Mouse (Mus musculus) neural tube, embryonic 14.5 days (tissue): Measurements from ENCODE around the gene Olfr1225. TPM values are rescaled to one million over a fixed set of nuclear protein-coding genes. Genes with fewer than 3 reads are reported as not detected.
"Not testable (repeated sequence)": the region's sequence is repeated elsewhere in the genome, so short reads cannot be mapped to it uniquely, and the experiment has no call there.

ENCODE experiments used
- ATAC-seq: fragments of 200-750 bp; cut with Nextera tagmentation; 2 replicates; pipeline ENCODE4 v1.8.0; 2017; ENCODE audit warnings: low read depth, mild to moderate bottlenecking, moderate TSS enrichment, moderate library complexity
- H3K27ac ChIP-seq: fragments of 300-500 bp; sonication (generic); 2 replicates; pipeline ENCODE4 v1.5.1; 2014; ENCODE audit warnings: low read depth, mild to moderate bottlenecking, control low read depth, low read length, moderate library complexity, mixed read lengths
- H3K27me3 ChIP-seq: fragments of 300-500 bp; sonication (generic); 2 replicates; pipeline ENCODE4 v1.6.1; 2014; ENCODE audit warnings: low read length; ENCODE audit not compliant: control insufficient read depth, insufficient read depth
- H3K36me3 ChIP-seq: fragments of 300-500 bp; sonication (generic); 2 replicates; pipeline ENCODE4 v1.6.1; 2014; ENCODE audit warnings: low read length, mixed read lengths; ENCODE audit not compliant: control insufficient read depth, insufficient read depth
- H3K4me1 ChIP-seq: fragments of 300-500 bp; sonication (generic); 2 replicates; pipeline ENCODE4 v1.6.1; 2014; ENCODE audit warnings: low read length; ENCODE audit not compliant: control insufficient read depth, insufficient read depth
- H3K4me2 ChIP-seq: fragments of 300-500 bp; sonication (generic); 2 replicates; pipeline ENCODE4 v1.6.1; 2014; ENCODE audit warnings: mild to moderate bottlenecking, low read depth, low read length, control low read depth
- H3K4me3 ChIP-seq: fragments of 300-500 bp; sonication (generic); 2 replicates; pipeline ENCODE4 v1.5.1; 2014; ENCODE audit warnings: low read depth, low read length, control low read depth, mixed read lengths
- H3K9ac ChIP-seq: fragments of 300-500 bp; sonication (generic); replicated peaks from 2 replicates; pipeline ENCODE4 v1.6.1; 2014; ENCODE audit warnings: low read depth, mild to moderate bottlenecking, control low read depth, low read length, mixed read lengths
- H3K9me3 ChIP-seq: fragments of 300-500 bp; sonication (generic); 2 replicates; pipeline ENCODE4 v1.6.1; 2016; ENCODE audit warnings: low read length; ENCODE audit not compliant: control insufficient read depth
- WGBS: fragments of 180-500 bp; shearing (Covaris S2); extraction: QIAGEN DNeasy Blood & Tissue Kit; methylation state at CpG from one replicate; pipeline ENCODE4 v1.1.7; 2014; 5-methylcytosine and 5-hydroxymethylcytosine counted together
- polyA plus RNA-seq: library from polyadenylated mRNA; unstranded; fragments of >200 nt; fragmentation: Nextera tagmentation; extraction: Ambion mirVana; gene quantifications from 2 replicates; pipeline ENCODE4 v1.2.1, GENCODE M21; 2014

Olfr1225 gene
- polyA plus RNA-seq, result not detected in 2 replicates

GRCm38 (mm10) chr2:89174569-89174968 lies at the start of gene Olfr1225:
TSS of gene Olfr1225 (minus strand) at chr2:89174669.
- Histone ChIP-seq H3K9me3 (no peaks in the 10 kb centered on the region), H3K36me3 (no peaks in the 10 kb centered on the region), H3K4me2 (no peak within 1 kb of the TSS), H3K9ac (no peak within 1 kb of the TSS), H3K27ac (no peak within 1 kb of the TSS), H3K27me3 (no peaks in the 10 kb centered on the region), H3K4me1 (no peaks in the 10 kb centered on the region), H3K4me3 (no peak within 1 kb of the TSS)
- 91% methylated on average over 1 of the region's 1 CpGs for WGBS
- ATAC-seq, result no peak

- Histone ChIP-seq H3K9ac (no peak within 1 kb of the TSS), H3K4me1 (no peaks in the 10 kb centered on the region), H3K27ac (no peak within 1 kb of the TSS), H3K9me3 (no peaks in the 10 kb centered on the region), H3K27me3 (no peaks in the 10 kb centered on the region), H3K36me3 (no peaks in the 10 kb centered on the region), H3K4me2 (no peak within 1 kb of the TSS), H3K4me3 (no peak within 1 kb of the TSS)
- 64% methylated on average over 2 of the region's 2 CpGs for WGBS
- ATAC-seq, result no peak
Observed at GRCm38 (mm10) chr2:89199948-89200347, 25.5 kb upstream of the Olfr1225 start, which contains the start of gene Olfr1226. TSS of gene Olfr1226 (minus strand) at chr2:89200048.

GRCm38 (mm10) chr2:89196325-89196982 lies 22.0 kb upstream of the Olfr1225 start:
- no peak overlapping the region for H3K4me3 ChIP-seq
- ATAC-seq, result no peak
- H3K27me3 ChIP-seq, result no peaks in the 10 kb centered on the region
- H3K4me2 ChIP-seq, result no peak overlapping the region
- no peaks in the 10 kb centered on the region for H3K36me3 ChIP-seq
- WGBS, result 91% methylated on average over 3 of the region's 3 CpGs
- no peak overlapping the region for H3K27ac ChIP-seq
- H3K9me3 ChIP-seq, result no peaks in the 10 kb centered on the region
- no peak overlapping the region for H3K9ac ChIP-seq
- no peaks in the 10 kb centered on the region for H3K4me1 ChIP-seq

- H3K9ac ChIP-seq, H3K4me1 ChIP-seq, H3K9me3 ChIP-seq, H3K4me3 ChIP-seq, H3K27ac ChIP-seq, ATAC-seq, H3K4me2 ChIP-seq, H3K36me3 ChIP-seq, H3K27me3 ChIP-seq: not testable (repeated sequence)
- 93% methylated on average over 4 of the region's 4 CpGs for WGBS
Observed at GRCm38 (mm10) chr2:89164711-89165110, 9.8 kb downstream of the Olfr1225 start.

- not testable (repeated sequence) for H3K9ac ChIP-seq, H3K4me2 ChIP-seq, H3K27ac ChIP-seq, H3K4me1 ChIP-seq, H3K9me3 ChIP-seq, H3K36me3 ChIP-seq, H3K4me3 ChIP-seq, ATAC-seq, H3K27me3 ChIP-seq
- WGBS, result 94% methylated on average over 8 of the region's 8 CpGs
Observed at GRCm38 (mm10) chr2:89163991-89164390, 10.5 kb downstream of the Olfr1225 start, which contains the start of gene Olfr1224-ps1. TSS of gene Olfr1224-ps1 (minus strand) at chr2:89164091.

GRCm38 (mm10) chr2:89151460-89151859 lies 23.0 kb downstream of the Olfr1225 start, which contains the start of gene Olfr1223:
TSS of gene Olfr1223 (minus strand) at chr2:89151560.
- no peaks in the 10 kb centered on the region for H3K27me3 ChIP-seq
- H3K4me3 ChIP-seq, result no peak within 1 kb of the TSS
- H3K4me1 ChIP-seq, result no peaks in the 10 kb centered on the region
- no peak for ATAC-seq
- WGBS, result 74% methylated on average over 1 of the region's 1 CpGs
- H3K4me2 ChIP-seq, result no peak within 1 kb of the TSS
- H3K27ac ChIP-seq, result no peak within 1 kb of the TSS
- H3K36me3 ChIP-seq, result no peaks in the 10 kb centered on the region
- H3K9me3 ChIP-seq, result no peaks in the 10 kb centered on the region
- H3K9ac ChIP-seq, result no peak within 1 kb of the TSS

GRCm38 (mm10) chr2:89132954-89133353 lies 41.5 kb downstream of the Olfr1225 start, which contains the start of gene Olfr1222:
TSS of gene Olfr1222 (minus strand) at chr2:89133054.
- H3K4me1 ChIP-seq, result no peaks in the 10 kb centered on the region
- H3K27ac ChIP-seq, result no peak within 1 kb of the TSS
- no peak within 1 kb of the TSS for H3K4me3 ChIP-seq
- no peaks in the 10 kb centered on the region for H3K9me3 ChIP-seq
- 82% methylated on average over 3 of the region's 3 CpGs for WGBS
- H3K36me3 ChIP-seq, result no peaks in the 10 kb centered on the region
- ATAC-seq, result no peak
- H3K4me2 ChIP-seq, result no peak within 1 kb of the TSS
- H3K9ac ChIP-seq, result no peak within 1 kb of the TSS
- H3K27me3 ChIP-seq, result no peaks in the 10 kb centered on the region

Other genes starting within 250 kb of the Olfr1225 start
- not detected in 2 replicates for gene Olfr1211, start 236.6 kb downstream of the Olfr1225 start, polyA plus RNA-seq
- not detected in 2 replicates for gene Olfr1212, start 220.7 kb downstream of the Olfr1225 start, polyA plus RNA-seq
- not detected in 2 replicates for gene Gm13762, start 194.4 kb downstream of the Olfr1225 start, polyA plus RNA-seq
- gene Olfr1214, start 182.0 kb downstream of the Olfr1225 start, polyA plus RNA-seq, result not detected in 2 replicates
- not detected in 2 replicates for gene Olfr1215, start 167.7 kb downstream of the Olfr1225 start, polyA plus RNA-seq
- not detected in 2 replicates for gene Olfr1216, start 156.3 kb downstream of the Olfr1225 start, polyA plus RNA-seq
- gene Olfr1217, start 142.6 kb downstream of the Olfr1225 start, polyA plus RNA-seq, result not detected in 2 replicates
- gene Olfr1218, start 113.5 kb downstream of the Olfr1225 start, polyA plus RNA-seq, result not detected in 2 replicates
- gene Olfr1219, start 91.2 kb downstream of the Olfr1225 start, polyA plus RNA-seq, result not detected in 2 replicates
- gene Olfr1220, start 67.8 kb downstream of the Olfr1225 start, polyA plus RNA-seq, result not detected in 2 replicates
- gene Olfr1221, start 57.4 kb downstream of the Olfr1225 start, polyA plus RNA-seq, result not detected in 2 replicates
- gene Olfr1222, start 41.6 kb downstream of the Olfr1225 start, polyA plus RNA-seq, result not detected in 2 replicates
- not detected in 2 replicates for gene Olfr1223, start 23.1 kb downstream of the Olfr1225 start, polyA plus RNA-seq
- gene Olfr1224-ps1, start 10.6 kb downstream of the Olfr1225 start, polyA plus RNA-seq, result not detected in 2 replicates
- gene Olfr1226, start 25.4 kb upstream of the Olfr1225 start, polyA plus RNA-seq, result not detected in 2 replicates
- gene Olfr1228, start 79.4 kb upstream of the Olfr1225 start, polyA plus RNA-seq, result not detected in 2 replicates
- gene Olfr1229, start 113.3 kb upstream of the Olfr1225 start, polyA plus RNA-seq, result not detected in 2 replicates
- not detected in 2 replicates for gene Olfr1230, start 122.6 kb upstream of the Olfr1225 start, polyA plus RNA-seq
- gene Olfr1231, start 132.4 kb upstream of the Olfr1225 start, polyA plus RNA-seq, result not detected in 2 replicates
- gene Olfr1232, start 155.0 kb upstream of the Olfr1225 start, polyA plus RNA-seq, result not detected in 2 replicates
- gene Olfr1233, start 167.7 kb upstream of the Olfr1225 start, polyA plus RNA-seq, result not detected in 2 replicates
- not detected in 2 replicates for gene Olfr1234, start 190.2 kb upstream of the Olfr1225 start, polyA plus RNA-seq
- not detected in 2 replicates for gene Olfr1238, start 235.0 kb upstream of the Olfr1225 start, polyA plus RNA-seq
- gene Olfr1239, start 245.7 kb upstream of the Olfr1225 start, polyA plus RNA-seq, result not detected in 2 replicates